Mouse (Mus musculus): ENCODE results near the gene Mcm2. TPM values are rescaled to one million over a fixed set of nuclear protein-coding genes. Genes with fewer than 3 reads are reported as not detected.

Gene Mcm2
- total and polyA plus RNA-seq, 3 experiments, result 130 to 148 (median 148) TPM

- H3K27me3 ChIP-seq (replicated peaks), result no peaks in the 10 kb centered on the region
- in situ Hi-C loops (cut with MboI; ENCODE audit: low pct_ligation_motif_present, low pct_unique_long_range_greater_than_20kb, low sequenced_read_pairs) (no loop called here), dilution Hi-C loops (cut with MboI; ENCODE audit: extremely low pct_ligation_motif_present, extremely low pct_unique_long_range_greater_than_20kb, low sequenced_read_pairs) (no loop called here)
- DNase-seq (ENCODE audit: extremely low read depth), result no peak
- no peak overlapping the region for H3K9ac ChIP-seq (ENCODE audit: insufficient read depth, low read depth)
- TF ChIP-seq POLR2A (IDR thresholded peaks at IDR 0.05; ENCODE audit: low read depth, low read length) (no peak), NRF1 (IDR thresholded peaks at IDR 0.05; ENCODE audit: low read depth, low read length) (no peak), CHD2 (IDR thresholded peaks at IDR 0.05; ENCODE audit: low read length) (no peak), EP300 (IDR thresholded peaks at IDR 0.05; ENCODE audit: low read length) (no peak), JUN (IDR thresholded peaks at IDR 0.05; ENCODE audit: insufficient read depth, low read depth, low read length) (no peak), CHD1 (IDR thresholded peaks at IDR 0.05; ENCODE audit: low read depth, low read length) (no peak), ELF1 (IDR thresholded peaks at IDR 0.05; ENCODE audit: low read depth, low read length) (no peak), CTCF (conservative IDR thresholded peaks at IDR 0.05 in 1 of 2, IDR thresholded peaks at IDR 0.05 in 1 of 2; ENCODE audit: low read depth in 2 of 2, low read length in 2 of 2) (no peak), SMC3 (IDR thresholded peaks at IDR 0.05; ENCODE audit: low read depth, low read length) (no peak), ZNF384 (IDR thresholded peaks at IDR 0.05; ENCODE audit: low read depth, low read length) (no peak), ZMIZ1 (IDR thresholded peaks at IDR 0.05; ENCODE audit: low read depth, low read length) (no peak), USF1 (IDR thresholded peaks at IDR 0.05; ENCODE audit: low read depth, low read length) (no peak), USF2 (conservative IDR thresholded peaks at IDR 0.05; ENCODE audit: low read depth, low read length) (no peak), MEF2A (IDR thresholded peaks at IDR 0.05; ENCODE audit: borderline replicate concordance, low read depth, low read length) (no peak), MXI1 (IDR thresholded peaks at IDR 0.05; ENCODE audit: low read depth, low read length) (no peak), POLR2AphosphoS2 (IDR thresholded peaks at IDR 0.05; ENCODE audit: low read depth, low read length) (no peak)
- H3K27ac ChIP-seq (ENCODE audit: insufficient read depth, low read depth), result no peak overlapping the region
- H3K4me1 ChIP-seq (ENCODE audit: control insufficient read depth in 1 of 2, insufficient read depth in 2 of 2), result peaks cover 0 to 44% of the 10 kb centered on the region in 2 experiments
- peak overlapping the region; percentile 29; the same call in 1 of the 2 replicates for H3K4me2 ChIP-seq (ENCODE audit: insufficient read depth, low read depth, poor library complexity, severe bottlenecking)
- H3K36me3 ChIP-seq (replicated peaks in 1 of 2; ENCODE audit: control insufficient read depth in 1 of 2, insufficient read depth in 1 of 2, low read length in 1 of 2), result peaks cover 7 to 34% of the 10 kb centered on the region in 2 experiments
- H3K9me3 ChIP-seq (replicated peaks; ENCODE audit: low read length), result no peaks in the 10 kb centered on the region
- H3K4me3 ChIP-seq (replicated peaks in 1 of 3; ENCODE audit: low read depth in 2 of 3, low read length in 2 of 3, poor library complexity in 1 of 3), result no peak overlapping the region
- H3K79me2 ChIP-seq (replicated peaks; ENCODE audit: control insufficient read depth, extremely low read depth, insufficient read depth, poor library complexity, severe bottlenecking), result no peaks in the 10 kb centered on the region
Measured at GRCm38 (mm10) chr6:88903708-88904107, 5.1 kb upstream of the Mcm2 start.

- Histone ChIP-seq H3K27me3 (replicated peaks) (no peaks in the 10 kb centered on the region), H3K27ac (ENCODE audit: insufficient read depth, low read depth) (peak within 1 kb of the TSS; percentile 67), H3K36me3 (replicated peaks in 1 of 2; ENCODE audit: control insufficient read depth in 1 of 2, insufficient read depth in 1 of 2, low read length in 1 of 2) (peaks cover 0 to 20% of the 10 kb centered on the region in 2 experiments), H3K9me3 (replicated peaks; ENCODE audit: low read length) (no peaks in the 10 kb centered on the region), H3K9ac (ENCODE audit: insufficient read depth, low read depth) (peak within 1 kb of the TSS; percentile 78), H3K79me2 (replicated peaks; ENCODE audit: control insufficient read depth, extremely low read depth, insufficient read depth, poor library complexity, severe bottlenecking) (peaks cover 10% of the 10 kb centered on the region), H3K4me3 (replicated peaks in 1 of 3; ENCODE audit: low read depth in 2 of 3, low read length in 2 of 3, poor library complexity in 1 of 3) (peak within 1 kb of the TSS; percentile 74 to 92 (median 78)), H3K4me2 (ENCODE audit: insufficient read depth, low read depth, poor library complexity, severe bottlenecking) (peak within 1 kb of the TSS; percentile 65), H3K4me1 (ENCODE audit: control insufficient read depth in 1 of 2, insufficient read depth in 2 of 2) (peaks cover 0 to 45% of the 10 kb centered on the region in 2 experiments)
- dilution Hi-C loops (cut with MboI; ENCODE audit: extremely low pct_ligation_motif_present, extremely low pct_unique_long_range_greater_than_20kb, low sequenced_read_pairs) (no loop called here), in situ Hi-C loops (cut with MboI; ENCODE audit: low pct_ligation_motif_present, low pct_unique_long_range_greater_than_20kb, low sequenced_read_pairs) (no loop called here)
- peak; percentile 97 for DNase-seq (ENCODE audit: extremely low read depth)
- TF ChIP-seq CTCF (conservative IDR thresholded peaks at IDR 0.05 in 1 of 2, IDR thresholded peaks at IDR 0.05 in 1 of 2; ENCODE audit: low read depth in 2 of 2, low read length in 2 of 2), result no peak
- TF ChIP-seq JUND (conservative IDR thresholded peaks at IDR 0.05; ENCODE audit: low read depth, low read length), result no peak
- TF ChIP-seq TBP (conservative IDR thresholded peaks at IDR 0.05; ENCODE audit: low read depth, low read length), result peak; percentile 66; the same call in 1 of the 2 replicates
- peak; percentile 50; the same call in 1 of the 2 replicates for TF ChIP-seq ZMIZ1 (IDR thresholded peaks at IDR 0.05; ENCODE audit: low read depth, low read length)
- peak; percentile 68 for TF ChIP-seq MYC (IDR thresholded peaks at IDR 0.05; ENCODE audit: low read depth, low read length)
- peak; percentile 27 for TF ChIP-seq POLR2A (IDR thresholded peaks at IDR 0.05; ENCODE audit: low read depth, low read length)
- no peak for TF ChIP-seq PAX5 (IDR thresholded peaks at IDR 0.05; ENCODE audit: low read length)
- TF ChIP-seq CHD2 (IDR thresholded peaks at IDR 0.05; ENCODE audit: low read length), result peak; percentile 72; the same call in 1 of the 2 replicates
- TF ChIP-seq IRF4 (IDR thresholded peaks at IDR 0.05; ENCODE audit: low read depth, low read length), result no peak
- TF ChIP-seq CHD1 (IDR thresholded peaks at IDR 0.05; ENCODE audit: low read depth, low read length), result no peak; the same call in 1 of the 2 replicates
- no peak; the same call in 1 of the 2 replicates for TF ChIP-seq USF1 (IDR thresholded peaks at IDR 0.05; ENCODE audit: low read depth, low read length)
- TF ChIP-seq HCFC1 (IDR thresholded peaks at IDR 0.05; ENCODE audit: low read depth, low read length), result peak; percentile 75
- peak; percentile 80; the same call in 1 of the 2 replicates for TF ChIP-seq MAZ (IDR thresholded peaks at IDR 0.05; ENCODE audit: low read depth, low read length)
- TF ChIP-seq E2F4 (IDR thresholded peaks at IDR 0.05; ENCODE audit: insufficient replicate concordance, low read depth, low read length), result no peak
- TF ChIP-seq GABPA (IDR thresholded peaks at IDR 0.05; ENCODE audit: insufficient replicate concordance, low read depth, low read length), result no peak
- no peak for TF ChIP-seq ETS1 (conservative IDR thresholded peaks at IDR 0.05; ENCODE audit: low read depth, low read length)
- no peak for TF ChIP-seq SMC3 (IDR thresholded peaks at IDR 0.05; ENCODE audit: low read depth, low read length)
- TF ChIP-seq SIN3A (IDR thresholded peaks at IDR 0.05; ENCODE audit: low read length), result peak; percentile 96
- no peak for TF ChIP-seq ZC3H11A (IDR thresholded peaks at IDR 0.05; ENCODE audit: low read depth, low read length)
- TF ChIP-seq RCOR1 (conservative IDR thresholded peaks at IDR 0.05; ENCODE audit: low read depth, low read length), result no peak
- TF ChIP-seq ZNF384 (IDR thresholded peaks at IDR 0.05; ENCODE audit: low read depth, low read length), result peak; percentile 70
- TF ChIP-seq JUN (IDR thresholded peaks at IDR 0.05; ENCODE audit: insufficient read depth, low read depth, low read length), result no peak
- no peak for TF ChIP-seq ELF1 (IDR thresholded peaks at IDR 0.05; ENCODE audit: low read depth, low read length)
Measured at GRCm38 (mm10) chr6:88901947-88902820, 3.6 kb upstream of the Mcm2 start, which contains the start of gene Tpra1. TSS of gene Tpra1 (plus strand) at chr6:88902251.
